Mouse (Mus musculus) heart, embryonic 10.5 days (tissue): ENCODE data around the gene Magi2. TPM values are rescaled to one million over a fixed set of nuclear protein-coding genes. Genes with fewer than 3 reads are reported as not detected.

Experiments
- DNase-seq: peaks from one replicate; pipeline ENCODE4 v3.0.0-alpha.2; 2017; ENCODE audit warnings: low spot score
- H3K27ac ChIP-seq: fragments of 300-500 bp; sonication (generic); 2 replicates; pipeline ENCODE4 v1.5.1; 2016; ENCODE audit warnings: mild to moderate bottlenecking
- H3K27me3 ChIP-seq: fragments of 300-500 bp; sonication (generic); 2 replicates; pipeline ENCODE4 v1.6.1; 2016; ENCODE audit warnings: mild to moderate bottlenecking; ENCODE audit not compliant: poor library complexity, insufficient read depth, severe bottlenecking
- H3K36me3 ChIP-seq: fragments of 300-500 bp; sonication (generic); 2 replicates; pipeline ENCODE4 v1.6.1; 2016; ENCODE audit warnings: mild to moderate bottlenecking, moderate library complexity
- H3K4me1 ChIP-seq: fragments of 300-500 bp; sonication (generic); 2 replicates; pipeline ENCODE4 v1.6.1; 2016; ENCODE audit warnings: mild to moderate bottlenecking
- H3K4me3 ChIP-seq: fragments of 300-500 bp; sonication (generic); 2 replicates; pipeline ENCODE4 v1.5.1; 2016; ENCODE audit warnings: mild to moderate bottlenecking, moderate library complexity
- H3K9me3 ChIP-seq: fragments of 300-500 bp; sonication (generic); 2 replicates; pipeline ENCODE4 v1.6.1; 2016; ENCODE audit warnings: mild to moderate bottlenecking, moderate library complexity
- WGBS: fragments of 180-500 bp; shearing (Covaris S2); methylation state at CpG from one replicate; pipeline ENCODE4 v1.1.7; 2016; 5-methylcytosine and 5-hydroxymethylcytosine counted together
- polyA plus RNA-seq: library from polyadenylated mRNA; unstranded; fragments of >200 nt; fragmentation: Nextera tagmentation; extraction: Ambion mirVana; gene quantifications from 2 replicates; pipeline ENCODE4 v1.2.1, GENCODE M21; 2016

The Magi2 gene
- polyA plus RNA-seq, 1 experiment from 2014 or later = 1.8 TPM

- Histone ChIP-seq H3K36me3 (no peaks in the 10 kb centered on the region), H3K4me1 (no peaks in the 10 kb centered on the region), H3K4me3 (no peak overlapping the region), H3K27me3 (no peaks in the 10 kb centered on the region), H3K9me3 (no peaks in the 10 kb centered on the region), H3K27ac (no peak overlapping the region)
- 54% methylated on average over 3 of the region's 3 CpGs for WGBS
- DNase-seq = no peak
Measured at GRCm38 (mm10) chr5:20456106-20456505, 1229.3 kb downstream of the Magi2 start.

GRCm38 (mm10) chr5:20457742-20458510, 1231.1 kb downstream of the Magi2 start:
- no peaks in the 10 kb centered on the region for H3K9me3 ChIP-seq
- H3K4me3 ChIP-seq = no peak overlapping the region
- no peaks in the 10 kb centered on the region for H3K4me1 ChIP-seq
- H3K36me3 ChIP-seq = no peaks in the 10 kb centered on the region
- no peaks in the 10 kb centered on the region for H3K27me3 ChIP-seq
- DNase-seq = no peak
- WGBS = 71% methylated on average over 7 of the region's 7 CpGs
- H3K27ac ChIP-seq = no peak overlapping the region

DNA sequence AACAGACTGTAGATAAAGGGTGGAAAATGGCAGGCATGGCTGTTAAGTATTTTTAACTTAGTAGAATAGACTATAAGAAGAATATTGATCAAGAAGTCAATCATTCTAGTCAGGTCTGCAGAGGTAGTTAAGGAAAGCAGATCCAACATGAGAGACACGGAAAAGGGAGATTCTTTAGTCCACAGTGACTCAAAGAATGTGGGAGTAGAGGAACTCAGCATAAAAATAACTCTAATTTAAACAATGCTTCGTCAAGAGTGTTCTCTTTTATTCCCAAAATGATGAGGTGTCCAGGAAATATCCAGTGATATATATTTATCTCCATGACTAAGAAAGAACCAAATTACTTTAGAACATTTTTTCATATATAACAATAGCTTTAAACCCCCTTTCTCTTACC, 1234.9 kb downstream of the Magi2 start:
- H3K27ac ChIP-seq = no peak overlapping the region
- no peaks in the 10 kb centered on the region for H3K9me3 ChIP-seq
- no peaks in the 10 kb centered on the region for H3K27me3 ChIP-seq
- H3K4me1 ChIP-seq = no peaks in the 10 kb centered on the region
- DNase-seq = no peak
- no peaks in the 10 kb centered on the region for H3K36me3 ChIP-seq
- WGBS = 68% methylated on average over 2 of the region's 2 CpGs
- H3K4me3 ChIP-seq = no peak overlapping the region

GRCm38 (mm10) chr5:20462376-20462775, 1235.5 kb downstream of the Magi2 start:
- Histone ChIP-seq H3K27me3 (no peaks in the 10 kb centered on the region), H3K4me1 (no peaks in the 10 kb centered on the region), H3K9me3 (no peaks in the 10 kb centered on the region), H3K36me3 (no peaks in the 10 kb centered on the region), H3K4me3 (no peak overlapping the region), H3K27ac (no peak overlapping the region)
- DNase-seq = no peak
- 83% methylated on average over 2 of the region's 2 CpGs for WGBS

DNA sequence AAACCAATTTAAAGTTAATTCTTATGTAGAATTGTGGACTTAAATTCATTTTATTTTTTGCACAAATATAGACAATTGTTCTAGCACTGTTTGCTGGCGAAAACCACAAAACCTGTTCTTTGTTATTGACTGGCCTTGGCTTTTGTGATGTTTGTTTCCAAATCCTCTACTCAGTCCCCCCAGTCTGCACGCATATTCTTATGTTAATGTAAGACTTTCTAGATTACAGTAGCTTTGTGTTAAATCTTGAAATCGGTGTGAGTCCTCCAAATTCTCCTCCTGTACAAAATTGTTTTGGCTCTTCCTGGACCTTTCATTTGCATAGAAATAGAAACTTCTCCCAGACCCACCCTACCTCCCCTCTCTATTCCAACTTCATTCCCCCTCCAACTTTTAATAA, 1242.9 kb downstream of the Magi2 start:
- 72% methylated on average over 3 of the region's 3 CpGs for WGBS
- Histone ChIP-seq H3K9me3 (no peaks in the 10 kb centered on the region), H3K4me3 (no peak overlapping the region)

GRCm38 (mm10) chr5:20470466-20470865, 1243.6 kb downstream of the Magi2 start:
- H3K4me3 ChIP-seq = no peak overlapping the region
- H3K27ac ChIP-seq = no peak overlapping the region
- no peaks in the 10 kb centered on the region for H3K4me1 ChIP-seq
- no peak for DNase-seq
- no peaks in the 10 kb centered on the region for H3K9me3 ChIP-seq
- H3K27me3 ChIP-seq = no peaks in the 10 kb centered on the region
- no peaks in the 10 kb centered on the region for H3K36me3 ChIP-seq

More for the DNA sequence above, 1242.9 kb downstream of the Magi2 start:
- DNase-seq = no peak
- Histone ChIP-seq H3K4me1 (no peaks in the 10 kb centered on the region), H3K27me3 (no peaks in the 10 kb centered on the region), H3K27ac (no peak overlapping the region), H3K36me3 (no peaks in the 10 kb centered on the region)

DNA sequence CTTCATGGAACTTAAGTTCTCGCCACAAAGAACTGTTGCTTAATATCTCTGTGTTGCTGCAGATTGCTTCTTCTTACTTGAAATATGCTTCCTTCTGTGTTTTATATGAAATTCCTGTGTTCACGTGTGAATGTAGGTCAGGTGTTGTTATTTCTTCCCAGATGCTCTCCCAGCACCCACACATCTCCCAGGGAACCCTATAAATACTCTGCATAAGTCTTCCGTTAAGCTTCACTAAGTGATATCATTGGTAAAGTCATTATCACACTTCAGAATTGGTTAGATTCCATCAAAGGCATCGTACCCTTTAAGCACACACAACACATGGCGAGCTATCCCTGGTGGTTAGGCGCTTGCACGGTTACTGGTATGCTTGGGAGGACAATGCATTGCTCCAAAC, 1257.7 kb downstream of the Magi2 start:
- Histone ChIP-seq H3K36me3 (no peaks in the 10 kb centered on the region), H3K4me1 (no peaks in the 10 kb centered on the region), H3K9me3 (no peaks in the 10 kb centered on the region), H3K27me3 (no peaks in the 10 kb centered on the region), H3K4me3 (no peak overlapping the region), H3K27ac (no peak overlapping the region)
- DNase-seq = no peak
- 82% methylated on average over 7 of the region's 7 CpGs for WGBS

DNA sequence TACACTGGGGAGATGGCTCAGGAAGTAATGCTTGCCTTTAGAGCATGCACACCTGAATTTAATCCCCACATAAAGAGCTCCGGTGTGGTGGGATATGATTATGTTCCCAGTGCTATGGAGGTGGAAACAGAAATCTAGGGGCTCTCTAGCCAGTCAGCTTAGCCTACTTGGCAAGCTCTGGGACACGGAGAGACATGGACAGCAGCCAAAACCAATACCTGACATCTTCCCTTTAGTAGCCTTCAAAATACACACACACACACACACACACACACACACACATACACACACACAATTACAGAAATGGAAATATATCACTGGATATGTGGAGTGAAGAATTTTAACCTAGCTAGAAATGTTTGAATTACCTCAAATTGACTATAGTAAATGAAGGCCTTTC, 1265.1 kb downstream of the Magi2 start:
- DNase-seq = no peak
- Histone ChIP-seq H3K27me3 (no peaks in the 10 kb centered on the region), H3K4me1 (no peaks in the 10 kb centered on the region), H3K4me3 (no peak overlapping the region), H3K27ac (no peak overlapping the region), H3K36me3 (no peaks in the 10 kb centered on the region), H3K9me3 (no peaks in the 10 kb centered on the region)
- WGBS = 87% methylated on average over 2 of the region's 2 CpGs

- Histone ChIP-seq H3K4me3 (no peak overlapping the region), H3K27me3 (no peaks in the 10 kb centered on the region), H3K9me3 (no peaks in the 10 kb centered on the region), H3K27ac (no peak overlapping the region), H3K4me1 (no peaks in the 10 kb centered on the region), H3K36me3 (no peaks in the 10 kb centered on the region)
- whole genome bisulfite sequencing = 87% methylated on average over 7 of the region's 7 CpGs
- no peak for DNase-seq
Measured at GRCm38 (mm10) chr5:20492679-20493078, 1265.8 kb downstream of the Magi2 start.

GRCm38 (mm10) chr5:20494010-20494409, 1267.2 kb downstream of the Magi2 start:
- Histone ChIP-seq H3K27ac (no peak overlapping the region), H3K27me3 (no peaks in the 10 kb centered on the region), H3K4me3 (no peak overlapping the region), H3K9me3 (no peaks in the 10 kb centered on the region), H3K4me1 (no peaks in the 10 kb centered on the region), H3K36me3 (no peaks in the 10 kb centered on the region)
- no peak for DNase-seq
- 61% methylated on average over 6 of the region's 6 CpGs for WGBS

GRCm38 (mm10) chr5:20496924-20497323, 1270.1 kb downstream of the Magi2 start:
- WGBS = 70% methylated on average over 8 of the region's 8 CpGs
- H3K9me3 ChIP-seq = no peaks in the 10 kb centered on the region
- DNase-seq = no peak
- H3K36me3 ChIP-seq = no peaks in the 10 kb centered on the region
- H3K4me3 ChIP-seq = no peak overlapping the region
- H3K27ac ChIP-seq = no peak overlapping the region
- no peaks in the 10 kb centered on the region for H3K27me3 ChIP-seq
- H3K4me1 ChIP-seq = no peaks in the 10 kb centered on the region

GRCm38 (mm10) chr5:20499031-20499600, 1272.3 kb downstream of the Magi2 start:
- no peak overlapping the region for H3K27ac ChIP-seq

DNA sequence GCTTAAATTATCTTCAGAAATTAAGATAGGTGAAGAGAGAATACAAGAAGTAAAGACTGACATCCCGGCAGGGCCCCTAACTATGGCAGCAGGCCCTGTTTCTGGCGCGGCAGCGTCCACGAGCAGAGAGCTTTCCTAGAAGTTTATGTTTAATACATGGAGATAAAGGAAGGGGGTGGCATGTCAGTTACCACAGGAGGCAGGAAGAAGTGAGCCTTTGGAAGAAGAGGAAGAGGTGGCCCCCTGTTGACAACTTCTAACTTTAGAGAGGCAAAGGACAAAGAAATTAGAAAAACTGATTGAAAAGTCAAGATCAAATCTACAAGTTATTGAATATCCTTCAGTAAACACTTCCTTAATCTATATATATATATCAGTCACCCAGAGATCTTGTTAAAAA, 1281.8 kb downstream of the Magi2 start:
- Histone ChIP-seq H3K4me3 (no peak overlapping the region), H3K36me3 (no peaks in the 10 kb centered on the region)
- whole genome bisulfite sequencing = 38% methylated on average over 5 of the region's 5 CpGs

More at GRCm38 (mm10) chr5:20499031-20499600, 1272.3 kb downstream of the Magi2 start:
- no peak for DNase-seq
- Histone ChIP-seq H3K27me3 (no peaks in the 10 kb centered on the region), H3K4me1 (no peaks in the 10 kb centered on the region), H3K36me3 (no peaks in the 10 kb centered on the region), H3K9me3 (no peaks in the 10 kb centered on the region), H3K4me3 (no peak overlapping the region)
- WGBS = 75% methylated on average over 9 of the region's 9 CpGs

DNA sequence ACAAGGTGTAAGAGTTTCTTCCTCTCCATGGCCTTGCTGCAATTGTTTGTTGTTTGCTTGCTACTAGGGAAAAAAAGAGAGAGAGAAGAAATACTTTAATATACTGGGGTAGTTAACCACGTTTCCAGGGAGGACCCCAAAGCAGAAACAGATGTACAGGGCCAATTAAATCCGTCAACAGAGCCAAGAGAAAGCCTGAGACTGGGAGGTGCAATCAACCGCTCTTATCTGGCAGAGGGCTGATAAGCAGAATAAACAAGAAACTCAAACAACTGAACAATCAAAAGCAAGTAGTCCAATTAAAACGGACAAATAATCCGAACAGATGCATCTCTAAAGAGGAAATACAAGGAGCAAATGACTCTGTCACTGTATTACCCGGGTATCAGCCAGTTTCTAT, 1282.8 kb downstream of the Magi2 start:
- 19% methylated on average over 6 of the region's 6 CpGs for WGBS
- no peak for DNase-seq
- Histone ChIP-seq H3K36me3 (no peaks in the 10 kb centered on the region), H3K4me3 (no peak overlapping the region), H3K4me1 (no peaks in the 10 kb centered on the region), H3K27ac (no peak overlapping the region), H3K9me3 (no peaks in the 10 kb centered on the region), H3K27me3 (no peaks in the 10 kb centered on the region)

More for the DNA sequence above, 1281.8 kb downstream of the Magi2 start:
- Histone ChIP-seq H3K4me1 (no peaks in the 10 kb centered on the region), H3K27ac (no peak overlapping the region), H3K9me3 (no peaks in the 10 kb centered on the region), H3K27me3 (no peaks in the 10 kb centered on the region)
- no peak for DNase-seq
